Mouse (Mus musculus) heart, adult 2 months (tissue): Measurements from ENCODE around the gene Cblb.

Experiments used
- CTCF ChIP-seq: fragments of 200-600 bp; IDR thresholded peaks from 2 replicates; pipeline ENCODE4 v1.8.1; 2022; ENCODE audit warnings: antibody characterized with exemption, mild to moderate bottlenecking, moderate library complexity
- POLR2A ChIP-seq: fragments of 200-500 bp; IDR thresholded peaks from 2 replicates; pipeline ENCODE4 v1.6.1; 2011; ENCODE audit warnings: mild to moderate bottlenecking, low read depth, low read length, control low read depth; ENCODE audit not compliant: insufficient read depth

DNA sequence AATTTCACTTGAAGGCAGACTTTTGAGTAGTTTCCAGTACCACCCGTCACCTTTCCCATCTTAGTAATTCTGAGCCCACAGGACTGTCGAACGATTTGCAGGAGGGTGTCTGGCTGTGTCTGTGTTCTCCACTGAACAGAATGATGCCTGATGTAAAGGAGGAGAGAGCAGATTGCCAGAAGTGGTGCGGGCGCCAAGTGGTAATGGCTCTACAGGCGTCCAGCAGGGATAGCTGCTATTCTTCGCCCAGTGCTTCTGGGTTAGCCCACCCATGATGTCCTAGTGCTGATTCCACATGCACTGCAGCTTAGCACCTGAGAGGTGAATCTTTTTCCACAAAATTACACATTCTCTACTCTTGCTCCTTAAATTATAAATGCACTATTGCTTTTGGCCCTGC is 45.6 kb downstream of the Cblb start:
- TF ChIP-seq CTCF = no peak
- TF ChIP-seq POLR2A = no peak
